Mouse (Mus musculus) adrenal gland, adult 18-20 months (tissue): Measurements from ENCODE around the gene Guf1. TPM values are rescaled to one million over a fixed set of nuclear protein-coding genes. Genes with fewer than 3 reads are reported as not detected.

Experiments
- DNase-seq, 2 experiments: peaks; one replicate each; pipeline ENCODE4 v3.0.0; 2021 to 2022; ENCODE audit warnings: low spot score in 2 of 2
- long read RNA-seq, 2 experiments: library from polyadenylated mRNA; stranded (forward); transcript quantifications; one replicate each; pipeline ENCODE4 v2.0.0; 2021
- total RNA-seq, 2 experiments: library from RNA; stranded (reverse); gene quantifications; 1 replicate in 1 of 2; 2 replicates in 1 of 2; pipeline ENCODE4 v1.2.3; 2021

The Guf1 gene
- 10 to 100 TPM; 20.2 to 22.0 TPM for total RNA-seq
- long read RNA-seq, experiment 1, transcript Guf1-202 (17 exons, 3,433 nt) = major isoform, 13 of 17 reads
- long read RNA-seq, experiment 1, partial matches to known transcripts = 0 of 17 reads
- long read RNA-seq, experiment 1, other reads (novel, unspliced or antisense) = 1 of 17 reads
- long read RNA-seq, experiment 2, transcript Guf1-202 (17 exons, 3,433 nt) = major isoform, 45 of 60 reads
- long read RNA-seq, experiment 2, partial matches to known transcripts = 2 of 60 reads
- long read RNA-seq, experiment 2, other reads (novel, unspliced or antisense) = 11 of 60 reads

DNA sequence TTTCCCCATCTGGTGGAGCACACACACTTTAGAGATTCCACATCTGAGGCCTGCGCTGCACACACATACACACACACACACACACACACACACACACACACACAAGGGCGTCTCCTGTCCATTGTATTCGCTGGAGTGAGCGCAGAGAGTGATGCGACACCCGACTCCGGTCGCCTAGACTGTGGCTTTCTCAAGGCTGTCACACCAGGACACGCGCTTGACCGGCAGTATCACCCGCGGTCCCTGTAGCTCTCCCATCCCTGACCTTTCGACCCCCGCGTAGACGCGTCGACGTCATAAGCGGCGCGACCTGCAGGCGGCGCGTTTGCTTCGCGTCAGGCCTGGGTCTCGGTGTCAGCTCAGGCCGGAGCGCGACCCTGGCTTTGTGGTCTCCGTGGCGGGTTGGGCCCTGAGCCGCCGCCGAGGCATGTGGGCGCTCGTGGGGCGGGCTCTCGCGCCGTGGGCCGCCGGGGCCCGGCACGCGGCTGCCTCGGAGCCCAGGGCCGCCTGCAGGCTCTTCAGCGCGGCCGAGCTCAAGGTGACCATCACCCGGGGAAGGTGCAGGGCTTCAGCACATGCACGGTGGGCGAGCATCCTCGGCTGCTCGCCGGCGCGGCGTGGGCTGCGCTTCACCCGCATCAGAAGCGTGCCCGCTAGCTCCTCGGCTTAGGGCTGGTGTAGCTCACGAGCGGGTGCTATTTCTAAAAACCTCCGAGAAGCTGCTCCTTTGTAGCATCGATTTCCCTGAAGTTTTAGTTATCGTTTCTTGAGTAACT, at the start of gene Guf1:
Gene Guf1, plus strand, starts transcription at position 296 of the 776 bp plus-strand sequence.
- peak; percentile 98 for DNase-seq

DNA sequence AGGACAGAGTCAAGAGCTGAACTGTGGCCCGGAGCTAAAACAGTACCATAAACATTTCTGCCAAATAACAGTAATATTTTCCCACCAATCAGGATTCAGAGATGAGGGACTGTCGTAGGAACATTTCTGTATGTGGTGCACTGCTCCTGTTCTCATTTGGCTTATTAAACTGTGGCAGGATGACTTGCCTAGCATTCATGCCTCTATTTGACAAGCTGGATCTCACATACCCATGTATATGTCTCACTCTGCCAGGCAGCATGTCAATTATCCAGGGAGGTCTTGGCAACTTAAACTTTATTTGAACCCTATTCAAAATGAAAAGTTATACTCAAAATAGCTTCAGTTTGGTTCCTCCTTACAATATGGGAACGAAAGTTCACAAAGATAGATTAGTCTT, 49.7 kb upstream of the Guf1 start:
- no peak for DNase-seq

DNA sequence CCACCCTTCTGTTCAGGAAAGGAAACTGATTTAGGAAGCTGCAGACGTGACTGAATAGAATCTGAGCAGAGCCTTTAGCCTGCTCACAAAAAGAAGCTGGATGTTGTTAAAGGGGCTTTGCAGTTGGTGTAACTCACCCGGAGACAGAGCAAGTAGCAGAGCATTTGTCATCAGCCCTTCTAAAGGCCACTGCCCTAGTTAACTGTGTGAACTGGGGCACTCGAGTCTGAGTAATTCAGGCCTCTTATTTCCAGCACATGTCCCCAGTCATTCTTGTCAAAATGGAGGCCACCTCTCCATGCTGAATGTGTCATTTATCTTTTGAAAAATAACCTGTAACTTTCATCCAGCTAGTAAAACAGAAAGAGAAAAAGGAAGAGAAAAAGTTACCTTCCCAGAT, 45.1 kb upstream of the Guf1 start:
- DNase-seq = no peak

- DNase-seq = no peak
Measured at GRCm38 (mm10) chr5:69512203-69512602, 44.5 kb upstream of the Guf1 start.

GRCm38 (mm10) chr5:69520661-69521278, 36.0 kb upstream of the Guf1 start:
- peak; percentile 21 to 37 for DNase-seq

DNA sequence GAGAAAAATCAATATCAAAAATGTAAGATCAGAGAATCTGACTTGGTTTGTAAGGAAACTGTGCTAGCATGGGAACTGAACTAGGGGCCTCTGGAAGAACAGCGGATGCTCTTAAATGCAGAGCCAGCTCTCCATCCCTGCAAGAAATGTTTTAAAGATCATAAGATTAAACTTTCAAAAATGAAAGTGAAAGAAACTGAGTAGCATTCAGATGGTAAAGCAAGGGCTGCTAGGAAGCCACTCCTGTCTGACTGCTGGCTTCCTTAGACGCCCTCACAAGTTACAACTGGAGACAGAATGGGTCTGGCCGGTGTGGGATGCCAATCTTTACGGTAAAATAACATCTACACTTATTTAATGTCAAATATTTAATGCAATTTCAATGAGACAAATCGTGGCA, 34.7 kb upstream of the Guf1 start:
- no peak for DNase-seq

DNA sequence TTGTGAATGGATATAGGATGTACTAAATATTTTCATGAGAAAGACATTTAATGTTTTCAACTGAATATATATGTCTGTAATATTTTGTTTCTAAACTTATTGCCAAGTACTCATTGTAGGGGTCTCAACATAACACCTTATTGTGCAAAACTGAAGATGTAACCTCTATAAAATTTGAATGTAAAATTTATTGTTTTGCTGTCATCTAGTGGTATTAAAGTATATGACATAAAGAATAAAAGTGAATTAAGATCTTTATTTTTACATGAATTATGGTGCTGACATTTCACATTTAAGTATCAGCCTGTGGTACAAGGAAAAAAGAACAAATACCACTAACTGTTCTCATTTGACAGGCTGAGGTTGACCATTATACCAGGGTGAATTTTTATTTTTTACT, 32.8 kb upstream of the Guf1 start:
- no peak for DNase-seq

DNA sequence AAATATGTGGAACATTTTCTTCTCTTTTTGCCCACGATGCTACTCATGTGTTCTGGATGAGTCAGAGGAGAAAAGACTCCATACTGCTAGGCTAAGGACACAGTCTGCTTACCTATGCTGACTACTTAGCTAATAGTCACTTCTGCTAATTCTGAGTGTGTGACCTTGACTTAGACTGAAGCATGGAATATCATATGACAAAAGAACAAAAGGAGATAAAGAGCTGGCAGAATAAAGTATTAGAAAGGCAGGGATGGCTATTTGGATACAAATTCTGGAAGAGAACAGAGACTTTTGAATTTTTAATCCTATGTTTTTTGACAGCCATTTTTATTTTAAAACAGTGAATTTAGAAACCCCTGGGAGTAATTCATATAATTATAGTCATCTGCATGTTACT, 15.0 kb upstream of the Guf1 start:
- DNase-seq = no peak

DNA sequence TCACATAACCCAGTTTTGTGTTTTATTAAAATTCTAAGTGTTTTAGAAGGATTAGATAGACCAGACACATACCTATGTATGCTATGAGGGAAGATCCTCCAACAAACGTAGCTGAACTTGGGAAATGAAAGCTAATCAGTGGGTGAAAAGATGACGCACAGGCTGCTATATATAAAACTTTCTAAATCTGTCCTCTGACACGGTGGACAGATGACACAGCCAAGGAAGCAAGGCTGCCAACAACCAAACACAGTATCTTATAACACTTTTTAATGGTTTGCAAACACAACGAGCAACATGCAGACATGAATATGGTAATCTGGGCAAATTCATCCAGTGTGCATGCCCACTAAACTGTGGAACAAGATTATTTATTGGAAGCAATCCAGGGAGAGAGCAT, 14.2 kb upstream of the Guf1 start, which contains the start of gene Yipf7:
Gene Yipf7, minus strand, starts transcription at position 160 of the 400 bp plus-strand sequence.
- DNase-seq = no peak

GRCm38 (mm10) chr5:69557404-69557935, 747 bp downstream of the Guf1 start:
- DNase-seq = no peak

DNA sequence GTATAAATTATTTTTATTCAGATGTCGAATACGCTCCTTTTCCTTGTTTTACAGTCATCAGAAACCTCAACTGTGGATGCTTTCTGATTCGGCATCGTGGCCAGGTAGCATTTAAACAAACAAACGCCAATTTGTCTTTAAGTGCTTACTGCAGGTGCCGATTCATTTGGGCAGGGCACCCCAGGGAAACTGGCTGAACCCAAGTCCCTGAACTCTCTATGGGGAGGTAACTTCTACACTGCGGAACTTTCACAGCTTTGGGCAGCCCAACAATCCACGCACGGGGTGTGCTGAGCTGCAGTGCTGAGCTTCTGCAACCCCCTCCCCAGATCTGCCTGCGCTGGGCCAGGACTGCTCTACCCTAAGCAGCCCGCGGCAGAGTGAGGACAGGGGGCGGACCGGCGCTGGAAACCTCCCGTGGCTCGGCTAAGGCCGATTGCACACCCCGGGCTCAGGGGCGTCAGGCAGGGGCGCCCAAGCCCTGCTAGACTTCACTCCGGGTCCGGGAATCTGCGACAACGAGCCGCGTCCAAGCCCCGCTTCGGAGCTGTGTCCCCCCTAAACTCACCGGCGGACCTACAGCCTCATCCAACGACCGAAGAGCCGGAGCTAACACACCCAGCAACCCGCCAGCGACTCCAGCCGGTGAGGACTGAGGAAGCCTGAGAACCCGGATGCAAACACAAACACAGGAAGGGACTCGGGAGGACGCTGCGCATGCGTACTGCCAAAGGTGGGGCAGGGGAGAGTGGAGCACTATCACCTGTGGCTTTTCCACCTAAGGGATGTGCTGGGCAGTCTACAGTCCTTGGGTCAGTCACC, 35.1 kb downstream of the Guf1 start, which contains the start of gene Gnpda2:
Gene Gnpda2, minus strand, starts transcription at position 701 of the 822 bp plus-strand sequence.
- DNase-seq = peak; percentile 69

- DNase-seq = no peak
Measured at GRCm38 (mm10) chr5:69601027-69601426, 44.3 kb downstream of the Guf1 start.

DNA sequence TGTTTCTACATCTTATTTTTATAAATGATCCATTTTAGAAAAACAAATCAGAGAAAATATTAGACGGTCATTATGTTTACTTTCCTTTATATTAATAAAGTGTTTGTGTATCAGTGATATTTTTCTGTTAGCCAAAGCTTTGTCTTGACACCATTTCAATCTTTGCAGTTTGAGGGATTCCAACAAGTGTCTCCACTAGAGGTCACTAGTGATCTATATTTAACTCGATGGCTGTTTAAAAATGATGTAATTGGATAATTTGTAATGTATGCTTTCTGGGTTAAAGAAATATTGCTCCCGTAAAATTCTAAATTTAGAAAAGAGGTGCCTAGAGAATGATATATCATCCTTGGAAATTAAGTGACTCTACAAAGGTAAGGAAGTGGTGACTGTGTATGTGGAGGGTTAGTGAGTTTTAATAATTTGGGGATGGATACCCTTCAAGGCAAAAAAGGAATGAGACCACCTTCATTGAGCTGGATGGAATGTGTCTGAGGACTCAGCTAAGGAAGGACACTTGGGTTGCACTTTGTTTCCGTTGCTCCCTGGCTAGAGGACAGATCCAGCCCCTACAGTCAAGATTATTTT, 56.6 kb downstream of the Guf1 start:
- no peak for DNase-seq

GRCm38 (mm10) chr5:69620899-69621298, 64.2 kb downstream of the Guf1 start:
- no peak for DNase-seq

Other genes starting within 250 kb of the Guf1 start
- under 1 TPM; 0.38 to 0.43 TPM for gene Kctd8, start 215.2 kb upstream of the Guf1 start, total RNA-seq
- under 1 TPM in 1 of 2 experiments, not detected in 1; 0.26 TPM for gene Yipf7, start 14.3 kb upstream of the Guf1 start, total RNA-seq
- 10 to 100 TPM; 15.9 to 22.1 TPM for gene Gnpda2, start 35.4 kb downstream of the Guf1 start, total RNA-seq